Mouse (Mus musculus) brain, embryonic 14.5 days (tissue): ENCODE measurements at regions not wholly inside any gene's neighbourhood (a gene's known extent, or its start where the extent isn't known, plus 50 kb on each side); places are given as distances from the start of the nearest gene placed in this dataset.

Experiments
- DNase-seq: peaks from one replicate; pipeline ENCODE4 v3.0.0-alpha.2; 2011; ENCODE audit warnings: low read depth
- CTCF ChIP-seq: fragments of 200-500 bp; IDR thresholded peaks from 2 replicates; pipeline ENCODE4 v1.5.1; 2012; ENCODE audit warnings: inconsistent platforms, mild to moderate bottlenecking, moderate library complexity, borderline replicate concordance; ENCODE audit not compliant: insufficient read depth, insufficient read length; ENCODE audit errors: extremely low read depth
- POLR2A ChIP-seq: fragments of 200-500 bp; IDR thresholded peaks from 2 replicates; pipeline ENCODE4 v1.6.1; 2012; ENCODE audit warnings: mild to moderate bottlenecking, inconsistent platforms, borderline replicate concordance; ENCODE audit not compliant: poor library complexity, insufficient read depth, insufficient read length, severe bottlenecking; ENCODE audit errors: extremely low read depth

DNA sequence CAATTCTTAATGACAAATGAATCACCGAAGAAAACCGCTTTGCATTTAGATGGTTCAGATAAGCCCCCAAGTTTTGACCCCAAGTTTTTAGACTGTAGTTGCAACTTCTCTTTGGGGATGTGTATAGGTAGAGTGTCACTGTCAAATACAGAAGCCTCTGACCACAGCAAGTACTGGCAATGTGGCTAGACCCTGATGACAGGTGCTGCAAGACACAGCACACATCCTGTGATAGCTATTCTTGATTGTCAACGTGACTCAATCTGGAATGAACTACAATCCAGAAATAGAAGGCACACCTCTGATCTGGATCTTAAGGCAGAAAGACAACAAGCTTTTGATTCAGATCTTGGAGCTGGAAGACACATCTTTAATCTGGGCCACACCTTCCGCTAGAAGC is 207.3 kb upstream of the Pfn2 start:
- no peak for TF ChIP-seq POLR2A
- TF ChIP-seq CTCF: no peak
- no peak for DNase-seq

DNA sequence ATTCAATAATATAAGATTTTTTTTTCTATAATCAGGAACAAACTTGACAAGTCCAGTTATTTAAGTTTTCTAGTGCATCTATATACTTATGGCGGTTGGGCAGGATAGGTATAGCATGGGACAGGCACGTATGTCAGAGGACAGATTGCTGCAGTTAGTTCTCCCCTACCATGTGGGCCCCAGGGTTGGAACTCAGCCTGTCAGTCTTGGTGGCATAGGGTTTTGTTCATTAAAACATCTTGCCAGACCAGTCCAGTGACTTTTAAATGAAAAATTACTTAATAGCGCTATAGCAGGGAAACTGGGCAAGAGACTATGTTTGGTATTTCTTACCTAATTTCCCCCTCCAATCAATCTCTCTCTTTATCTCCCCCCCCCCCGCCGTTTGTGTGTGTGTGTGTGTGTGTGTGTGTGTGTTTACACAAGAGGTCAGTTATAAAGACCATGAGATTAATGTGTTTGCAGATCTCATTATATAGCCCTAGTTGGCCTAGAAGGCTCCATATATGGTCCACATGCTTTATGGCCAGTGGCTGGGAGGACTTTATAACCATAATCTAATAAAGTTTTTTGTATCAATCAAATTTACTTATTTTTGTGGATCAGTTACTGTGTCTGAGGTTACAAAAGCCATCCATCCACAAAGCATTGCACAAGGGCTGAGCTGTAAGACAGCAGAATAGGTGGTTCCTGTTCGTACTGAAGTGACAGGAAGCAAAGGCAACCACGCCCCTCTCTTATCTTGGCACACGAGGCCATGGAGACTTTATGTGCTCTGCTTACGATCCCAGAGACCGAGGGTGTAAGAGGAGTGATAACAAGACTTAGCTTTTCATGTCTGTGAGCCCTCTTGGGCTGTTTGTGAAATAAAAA is 208.5 kb upstream of the Pfn2 start:
- TF ChIP-seq CTCF (no peak), POLR2A (no peak)
- no peak for DNase-seq

DNA sequence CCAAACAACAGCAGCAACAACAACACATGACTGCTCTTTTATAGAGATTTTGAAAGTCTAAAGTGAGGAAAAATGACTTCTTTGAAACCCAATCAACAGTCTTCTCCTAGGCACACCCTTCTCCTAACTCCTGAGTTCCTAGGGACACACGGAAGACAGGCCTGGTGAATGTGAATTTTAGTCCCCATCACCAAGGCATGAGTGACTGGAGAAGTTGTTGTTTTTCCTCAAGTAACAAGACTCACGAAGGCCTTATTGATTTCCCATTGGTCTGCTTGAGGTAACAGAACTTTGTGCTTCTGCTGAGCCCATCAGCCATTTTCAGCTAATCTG is 209.2 kb upstream of the Pfn2 start:
- no peak for DNase-seq
- TF ChIP-seq POLR2A (no peak), CTCF (no peak)

DNA sequence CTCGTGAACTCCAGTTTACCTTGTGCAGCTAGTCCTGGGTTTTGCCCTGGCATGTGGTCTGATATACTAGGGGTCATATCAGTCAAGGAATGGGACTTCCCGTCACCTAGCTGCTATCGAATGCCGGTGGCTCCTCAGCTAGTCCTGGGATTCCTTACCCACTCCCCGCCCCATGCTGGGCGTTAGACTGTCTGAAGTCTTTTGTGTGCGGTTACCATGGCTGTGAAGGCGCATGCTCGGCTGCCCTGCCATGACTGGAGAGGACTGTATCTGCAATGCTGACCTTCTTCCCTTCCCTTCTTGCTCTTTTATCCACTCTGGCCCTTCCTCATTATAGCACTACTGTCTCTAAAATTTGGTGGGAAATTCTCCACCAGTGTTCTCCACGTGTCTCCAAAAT is 210.3 kb upstream of the Pfn2 start:
- peak; percentile 59 for DNase-seq
- TF ChIP-seq CTCF (no peak), POLR2A (no peak)

DNA sequence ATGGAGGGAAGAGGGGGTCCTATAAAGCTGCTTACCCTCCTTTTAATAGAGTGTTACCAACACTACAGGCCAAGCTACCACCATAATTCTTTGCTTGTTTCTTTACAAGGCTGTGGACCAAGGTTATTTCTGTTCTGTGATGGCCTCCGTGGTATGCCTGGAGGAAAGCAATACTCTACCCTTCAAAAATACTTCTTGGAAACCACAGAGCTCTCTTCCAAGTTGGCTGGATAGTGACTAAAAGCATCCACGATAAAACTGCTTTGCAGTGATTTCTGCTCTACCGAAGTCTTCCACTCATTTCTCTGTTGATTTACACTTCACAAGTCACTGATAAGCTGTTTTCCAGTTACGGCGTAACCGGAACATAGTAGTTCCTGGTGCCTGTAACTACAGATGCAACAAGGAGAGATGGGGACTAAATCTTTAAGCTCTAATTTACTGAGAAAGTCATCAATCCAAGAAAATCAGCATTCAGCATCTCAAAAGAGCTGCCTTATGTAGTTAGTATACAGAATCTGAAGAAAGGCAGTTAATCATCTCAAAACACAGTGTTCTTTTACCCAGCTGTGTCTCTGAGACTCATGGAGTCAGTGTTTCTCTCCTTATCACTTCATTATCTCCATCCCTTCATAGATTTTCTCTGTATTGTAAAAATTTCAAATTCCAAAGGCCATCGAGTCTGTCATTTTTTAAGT is 216.1 kb upstream of the Pfn2 start:
- TF ChIP-seq POLR2A: no peak
- no peak for TF ChIP-seq CTCF

DNA sequence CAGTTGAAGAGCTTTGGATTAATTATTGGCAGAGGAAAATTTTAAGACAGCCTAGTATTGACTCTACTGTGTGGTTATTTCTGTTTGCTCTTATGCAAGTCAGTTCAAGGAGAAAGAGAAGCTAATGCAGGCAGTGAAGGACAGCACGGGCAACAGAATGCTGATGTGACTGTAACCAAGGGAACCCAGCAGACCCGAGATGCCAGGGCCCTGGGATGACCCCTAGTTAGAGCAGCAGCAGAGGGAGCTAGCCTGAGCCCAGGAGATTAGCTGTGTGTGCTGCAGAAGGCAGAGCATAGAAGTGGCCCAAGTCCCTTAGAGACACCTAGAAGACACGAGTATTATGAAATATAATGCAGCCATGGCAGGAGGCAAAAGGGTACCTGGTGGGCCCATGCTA is 223.7 kb upstream of the Pfn2 start:
- no peak for DNase-seq
- TF ChIP-seq CTCF (no peak), POLR2A (no peak)

More for the DNA sequence above, 216.1 kb upstream of the Pfn2 start:
- no peak for DNase-seq

DNA sequence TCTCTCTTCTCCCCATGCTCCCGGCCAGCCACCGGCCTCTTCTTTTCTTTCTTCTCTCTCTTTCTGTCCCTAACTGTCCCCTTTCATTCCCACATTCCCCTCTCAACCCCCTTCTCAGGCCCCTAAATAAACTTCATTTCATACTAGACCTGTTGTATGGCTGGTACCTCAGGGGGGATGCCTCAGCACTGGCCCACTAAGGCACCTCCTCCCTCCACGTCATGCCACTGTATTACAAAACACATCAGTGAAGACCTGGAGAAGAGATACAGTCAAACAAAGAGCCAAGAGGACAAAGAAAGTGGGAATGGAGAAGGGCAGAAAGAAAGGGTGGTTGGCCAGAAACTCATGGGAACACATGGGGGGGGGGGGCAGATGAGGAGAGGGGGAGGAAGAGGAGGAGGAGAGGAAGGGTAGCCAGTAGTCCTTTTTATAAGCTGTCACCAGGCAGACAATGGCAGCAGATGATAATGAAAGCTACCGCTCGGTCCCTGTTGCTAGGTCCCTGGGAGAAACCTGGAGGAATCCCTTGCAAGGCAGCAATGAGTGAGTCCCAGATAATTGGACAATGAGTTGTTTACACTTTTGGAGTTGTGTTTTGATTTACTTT is 224.5 kb upstream of the Pfn2 start:
- no peak for DNase-seq

DNA sequence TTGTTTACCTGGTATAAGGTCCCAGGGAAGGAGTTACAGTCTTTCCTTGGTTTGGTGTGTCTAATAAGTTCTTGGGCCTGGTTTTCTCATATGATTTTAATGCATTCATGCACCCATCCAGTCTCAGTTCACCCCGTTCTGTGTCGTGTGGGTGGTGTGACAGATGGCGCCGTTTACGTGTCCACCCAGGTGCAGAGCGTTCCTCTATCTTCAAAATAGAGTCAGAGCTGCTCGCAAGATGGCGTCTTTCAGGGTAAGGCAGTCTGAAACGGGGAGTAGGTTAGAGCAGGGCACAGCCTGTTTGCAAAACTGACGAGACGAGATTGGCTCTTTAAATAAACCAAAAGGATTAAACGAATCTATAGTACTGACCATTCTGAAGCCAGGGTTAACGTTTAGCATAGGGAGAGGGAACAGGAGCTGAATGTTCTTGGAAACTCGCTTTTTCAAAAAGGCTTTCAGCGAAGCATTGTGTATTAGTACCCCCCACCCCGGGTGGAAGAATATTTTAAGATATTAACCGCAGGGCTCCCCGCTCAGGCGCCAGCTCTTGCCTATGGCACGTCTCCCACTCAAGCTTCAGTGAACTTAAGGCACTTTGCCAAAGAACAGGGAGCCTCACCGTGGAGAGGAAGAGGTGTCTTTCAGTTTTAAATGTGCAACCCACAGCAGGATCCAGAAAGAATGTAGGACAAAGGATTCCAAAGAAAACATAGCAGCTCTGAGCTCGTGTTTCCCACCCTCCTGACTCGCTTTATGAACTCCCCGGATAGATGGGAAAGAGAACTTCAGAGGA is 241.7 kb upstream of the Pfn2 start:
- DNase-seq: peak; percentile 55
- TF ChIP-seq CTCF: no peak
- no peak for TF ChIP-seq POLR2A

More for the DNA sequence above, 224.5 kb upstream of the Pfn2 start:
- TF ChIP-seq CTCF (no peak), POLR2A (no peak)

DNA sequence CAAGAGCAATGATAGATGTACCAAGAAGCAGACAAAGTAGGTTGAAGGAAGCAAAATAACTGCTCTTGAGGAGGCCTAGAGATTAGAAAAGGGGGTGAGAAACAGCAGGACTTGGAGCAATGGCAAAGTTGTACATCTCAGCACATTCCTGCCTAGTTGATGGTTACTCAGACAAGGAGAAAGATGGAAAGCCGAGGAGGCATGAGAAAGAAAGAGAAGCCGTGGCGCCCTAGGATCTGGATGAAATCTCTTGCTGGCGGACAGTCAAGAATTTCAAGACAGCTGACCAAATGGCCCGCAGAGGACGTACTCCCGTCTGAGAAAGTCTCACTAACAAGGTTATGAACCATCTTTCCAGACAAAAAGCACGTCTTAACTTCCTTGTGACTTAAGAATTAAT is 242.5 kb upstream of the Pfn2 start:
- TF ChIP-seq POLR2A (no peak), CTCF (no peak)
- peak; percentile 16 for DNase-seq

DNA sequence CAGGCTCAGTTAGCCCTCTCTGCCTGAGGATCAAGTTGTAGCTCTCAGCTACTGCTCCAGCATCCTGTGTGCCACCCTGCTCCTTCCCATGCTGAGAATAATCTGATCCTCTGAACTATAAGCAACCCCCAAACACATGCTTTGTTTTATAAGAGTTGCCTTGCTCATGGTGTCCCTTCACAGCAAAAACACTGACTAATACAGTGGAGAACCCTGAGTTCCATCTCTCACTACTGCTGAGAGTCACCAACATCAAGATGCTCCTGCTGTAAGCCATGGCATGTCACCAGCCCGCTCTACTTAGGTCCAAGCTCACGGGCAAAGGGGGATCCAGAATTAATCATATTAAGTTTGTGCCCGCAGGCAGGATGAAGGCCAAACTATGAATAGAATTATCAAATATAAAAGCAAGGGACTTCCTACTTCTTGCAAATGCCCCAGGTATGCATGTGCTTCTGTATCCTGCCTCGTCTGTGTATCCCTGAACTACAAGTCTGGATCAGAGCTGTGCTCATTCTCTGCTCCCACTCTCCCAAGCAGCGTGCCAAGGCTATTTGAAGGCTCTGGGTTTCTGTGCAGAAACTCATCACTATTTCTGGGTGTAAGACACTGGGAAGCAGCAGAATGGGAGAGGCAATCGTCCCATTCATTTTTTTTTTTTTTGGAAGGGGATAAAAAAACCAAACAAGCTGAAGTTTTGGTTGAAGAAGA is 243.7 kb upstream of the Pfn2 start:
- no peak for DNase-seq
- TF ChIP-seq POLR2A (no peak), CTCF (no peak)
